Mouse (Mus musculus): ENCODE results near the gene Lfng. TPM values are rescaled to one million over a fixed set of nuclear protein-coding genes. Genes with fewer than 3 reads are reported as not detected.

Gene Lfng
- total and polyA plus RNA-seq, 3 experiments, result 11.2 to 14.1 TPM; not detected in 1

- no peak overlapping the region for H3K27ac ChIP-seq (ENCODE audit: control insufficient read depth, low read depth, low read length)
- no peaks in the 10 kb centered on the region for H3K9me3 ChIP-seq (replicated peaks; ENCODE audit: insufficient read depth, low read length)
- H3K4me3 ChIP-seq (ENCODE audit: control insufficient read depth in 1 of 2, insufficient read depth in 1 of 2, low read depth in 2 of 2, low read length in 2 of 2), result no peak overlapping the region
- no peaks in the 10 kb centered on the region for H3K79me2 ChIP-seq (ENCODE audit: control insufficient read depth, insufficient read depth, low read length, poor library complexity)
- H3K4me1 ChIP-seq (ENCODE audit: control insufficient read depth in 1 of 2, insufficient read depth in 2 of 2, low read length in 2 of 2), result peaks cover 0 to 30% of the 10 kb centered on the region in 2 experiments; a peak in 3 of 4 replicates
- peaks cover 0 to 14% of the 10 kb centered on the region in 2 experiments; a peak in 2 of 4 replicates for H3K36me3 ChIP-seq (ENCODE audit: control insufficient read depth in 1 of 2, insufficient read depth in 2 of 2, low read length in 2 of 2)
- no peak for DNase-seq (ENCODE audit: low read depth, low spot score)
- H3K27me3 ChIP-seq (ENCODE audit: control insufficient read depth in 1 of 2, insufficient read depth in 2 of 2, low read length in 2 of 2), result no peaks in the 10 kb centered on the region
- H3K9ac ChIP-seq (ENCODE audit: control insufficient read depth, low read depth, low read length, poor library complexity, severe bottlenecking), result peak overlapping the region; percentile 15
- TF ChIP-seq POLR2AphosphoS2 (IDR thresholded peaks at IDR 0.05; ENCODE audit: low read length), result no peak
- TF ChIP-seq NRF1 (IDR thresholded peaks at IDR 0.05; ENCODE audit: insufficient read depth, low read depth, low read length, poor library complexity, severe bottlenecking), result no peak
- TF ChIP-seq EP300 (IDR thresholded peaks at IDR 0.05; ENCODE audit: low read depth in 1 of 2, low read length in 2 of 2), result peak in 1 of 2 experiments; percentile 36; a peak in 1 of 4 replicates
- no peak for TF ChIP-seq CTCF (IDR thresholded peaks at IDR 0.05 in 2 of 3, conservative IDR thresholded peaks at IDR 0.05 in 1 of 3; ENCODE audit: control insufficient read depth in 1 of 3, insufficient read depth in 1 of 3, low read depth in 2 of 3, low read length in 3 of 3, poor library complexity in 1 of 3, severe bottlenecking in 1 of 3)
- no peak for TF ChIP-seq RCOR1 (IDR thresholded peaks at IDR 0.05; ENCODE audit: low read depth, low read length)
- peak; percentile 59; the same call in 1 of the 2 replicates for TF ChIP-seq GATA1 (IDR thresholded peaks at IDR 0.05; ENCODE audit: low read depth, low read length)
- TF ChIP-seq USF1 (IDR thresholded peaks at IDR 0.05; ENCODE audit: low read depth, low read length), result no peak
- TF ChIP-seq ZNF384 (IDR thresholded peaks at IDR 0.05; ENCODE audit: low read depth, low read length), result peak; percentile 82
- no peak for TF ChIP-seq SMC3 (IDR thresholded peaks at IDR 0.05; ENCODE audit: low read depth, low read length)
Measured at GRCm38 (mm10) chr5:140661427-140661826, 54.3 kb downstream of the Lfng start.

DNA sequence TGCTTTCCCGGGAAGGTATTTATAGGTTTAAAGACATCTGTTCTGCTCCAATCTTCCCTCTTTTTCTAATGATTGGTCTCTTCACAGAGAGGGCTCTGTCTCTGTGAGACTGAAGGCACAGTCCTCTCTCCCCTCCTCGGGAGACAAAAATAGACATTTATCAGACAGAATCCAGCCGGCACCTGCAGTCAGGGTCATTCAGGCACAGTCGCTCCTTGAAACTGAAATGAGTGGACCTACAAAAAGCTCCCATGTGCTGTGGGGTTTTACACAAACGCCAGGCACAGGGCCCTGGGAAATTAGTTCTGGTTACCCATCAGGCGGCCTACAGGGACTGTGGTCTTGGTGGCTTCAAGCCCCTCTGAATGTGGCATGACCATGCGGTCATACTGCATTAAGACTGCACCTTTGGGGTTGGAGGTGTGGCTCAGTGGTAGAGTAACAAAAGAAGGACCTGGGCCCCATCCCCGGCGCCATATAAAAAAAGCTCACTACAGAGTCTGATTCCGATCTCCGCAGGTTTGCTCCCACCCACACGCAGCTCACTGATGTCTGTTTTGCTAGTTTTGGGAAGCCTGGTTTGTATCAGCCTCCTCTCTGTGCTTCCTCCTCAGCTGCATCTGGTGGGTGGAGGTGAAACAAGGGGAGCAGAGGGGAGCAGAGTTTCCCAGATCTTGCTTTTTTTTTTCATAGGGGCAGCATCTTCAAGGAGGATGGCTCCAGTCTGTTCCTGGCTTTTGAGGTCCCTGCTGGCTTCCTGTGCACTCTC is 54.9 kb downstream of the Lfng start:
- peak; percentile 57 for DNase-seq (ENCODE audit: low read depth, low spot score)
- Histone ChIP-seq H3K36me3 (ENCODE audit: control insufficient read depth in 1 of 2, insufficient read depth in 2 of 2, low read length in 2 of 2) (peaks cover 0 to 14% of the 10 kb centered on the region in 2 experiments; a peak in 2 of 4 replicates), H3K4me1 (ENCODE audit: control insufficient read depth in 1 of 2, insufficient read depth in 2 of 2, low read length in 2 of 2) (peaks cover 0 to 30% of the 10 kb centered on the region in 2 experiments; a peak in 3 of 4 replicates), H3K9ac (ENCODE audit: control insufficient read depth, low read depth, low read length, poor library complexity, severe bottlenecking) (peak overlapping the region; percentile 47), H3K27ac (ENCODE audit: control insufficient read depth, low read depth, low read length) (peak overlapping the region; percentile 37), H3K79me2 (ENCODE audit: control insufficient read depth, insufficient read depth, low read length, poor library complexity) (no peaks in the 10 kb centered on the region), H3K27me3 (ENCODE audit: control insufficient read depth in 1 of 2, insufficient read depth in 2 of 2, low read length in 2 of 2) (no peaks in the 10 kb centered on the region), H3K9me3 (replicated peaks; ENCODE audit: insufficient read depth, low read length) (no peaks in the 10 kb centered on the region), H3K4me3 (ENCODE audit: control insufficient read depth in 1 of 2, insufficient read depth in 1 of 2, low read depth in 2 of 2, low read length in 2 of 2) (peak overlapping the region; percentile 11 to 20; a peak in 3 of 4 replicates)
- TF ChIP-seq RAD21 (IDR thresholded peaks at IDR 0.05; ENCODE audit: low read depth, low read length), result no peak
- TF ChIP-seq TBP (IDR thresholded peaks at IDR 0.05; ENCODE audit: low read depth, low read length), result peak; percentile 45; the same call in 1 of the 2 replicates
- TF ChIP-seq ZNF384 (IDR thresholded peaks at IDR 0.05; ENCODE audit: low read depth, low read length), result peak; percentile 56
- TF ChIP-seq ZC3H11A (IDR thresholded peaks at IDR 0.05; ENCODE audit: low read depth, low read length), result no peak
- no peak for TF ChIP-seq ZKSCAN1 (IDR thresholded peaks at IDR 0.05; ENCODE audit: low read depth, low read length)
- TF ChIP-seq EP300 (IDR thresholded peaks at IDR 0.05; ENCODE audit: low read depth in 1 of 2, low read length in 2 of 2), result no peak
- no peak for TF ChIP-seq UBTF (IDR thresholded peaks at IDR 0.05; ENCODE audit: borderline replicate concordance, insufficient read depth, low read depth, low read length)

Measured in MEL (cell line).